Mouse (Mus musculus) cerebellum, adult 11 months (tissue): ENCODE results near the gene Bank1.

Experiments used
- DNase-seq: peaks from one replicate; pipeline ENCODE4 v3.0.0; 2022

The Bank1 gene

GRCm38 (mm10) chr3:136100973-136101500 lies 224.8 kb downstream of the Bank1 start:
- no peak for DNase-seq

DNA sequence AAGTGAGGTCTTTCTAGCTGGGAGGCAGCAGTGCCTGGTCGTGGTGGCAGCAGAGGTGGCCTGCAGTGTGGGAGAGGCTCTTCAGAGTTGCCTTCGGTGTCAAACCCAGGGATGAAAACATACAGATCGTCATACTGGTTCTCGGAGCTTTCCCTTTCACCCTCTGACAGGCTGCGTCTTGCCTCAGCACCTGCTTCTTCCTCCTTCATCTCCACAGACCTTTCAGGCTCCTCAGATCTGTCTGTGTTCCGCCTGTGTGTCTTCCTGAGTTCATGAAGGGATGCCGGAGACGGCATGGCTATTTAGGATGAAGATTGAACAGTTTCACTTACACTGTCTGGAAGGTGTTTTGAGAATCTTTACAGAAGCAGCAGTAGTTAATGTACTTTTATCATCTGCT lies 225.6 kb downstream of the Bank1 start:
- no peak for DNase-seq

DNA sequence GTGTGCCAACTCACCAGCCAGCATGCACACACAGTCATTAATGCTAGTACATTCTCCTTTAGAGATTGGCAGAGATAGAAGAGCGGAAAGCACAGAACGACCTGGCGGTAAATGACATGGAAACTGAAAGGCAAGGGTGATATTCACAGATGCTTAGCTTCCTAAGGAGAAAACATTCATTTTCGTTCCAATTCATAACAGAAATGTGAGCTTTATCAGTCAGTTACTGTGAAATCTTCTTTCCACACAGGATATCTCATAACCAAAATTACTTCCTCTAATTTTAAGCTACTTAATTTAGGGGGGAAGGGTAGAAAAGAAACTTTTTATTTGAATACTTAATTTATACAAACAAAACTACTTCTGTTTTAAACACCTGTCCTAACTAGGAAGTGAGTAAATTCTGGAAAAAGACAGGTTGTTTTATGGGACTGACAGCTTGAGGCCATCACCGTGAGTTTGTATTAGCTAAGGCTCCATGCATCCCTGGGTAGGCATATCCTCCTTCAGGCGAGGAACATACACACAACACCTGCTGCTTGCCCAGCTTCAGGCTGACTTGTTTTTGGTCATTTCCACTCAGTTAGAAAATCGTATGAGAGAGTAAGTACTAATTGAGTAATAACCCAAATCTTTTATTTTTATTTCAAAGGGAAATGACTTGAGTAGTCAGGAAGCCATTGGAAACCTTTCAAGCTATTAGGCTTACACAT lies 238.8 kb downstream of the Bank1 start:
- no peak for DNase-seq

GRCm38 (mm10) chr3:136086431-136086830 lies 239.4 kb downstream of the Bank1 start:
- DNase-seq: no peak

DNA sequence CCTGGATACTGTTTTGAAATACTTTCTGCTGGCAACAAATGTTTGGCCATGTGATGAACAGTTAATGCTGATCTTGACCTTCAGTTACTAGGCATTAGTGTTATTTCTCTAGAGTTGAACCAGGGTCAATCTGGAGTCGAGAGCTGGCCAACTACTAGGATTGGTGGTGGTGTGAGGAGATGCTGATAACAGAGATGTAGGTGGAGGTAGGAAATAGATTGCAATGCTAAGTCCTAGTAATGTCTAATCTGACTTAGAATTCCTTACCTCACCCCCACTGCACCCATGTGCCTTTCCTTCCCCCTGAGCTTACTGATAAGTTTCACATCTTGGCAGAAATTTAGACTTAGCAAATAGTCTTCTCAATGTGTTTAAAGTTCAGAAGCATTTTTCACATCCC lies 240.8 kb downstream of the Bank1 start:
- DNase-seq: no peak

DNA sequence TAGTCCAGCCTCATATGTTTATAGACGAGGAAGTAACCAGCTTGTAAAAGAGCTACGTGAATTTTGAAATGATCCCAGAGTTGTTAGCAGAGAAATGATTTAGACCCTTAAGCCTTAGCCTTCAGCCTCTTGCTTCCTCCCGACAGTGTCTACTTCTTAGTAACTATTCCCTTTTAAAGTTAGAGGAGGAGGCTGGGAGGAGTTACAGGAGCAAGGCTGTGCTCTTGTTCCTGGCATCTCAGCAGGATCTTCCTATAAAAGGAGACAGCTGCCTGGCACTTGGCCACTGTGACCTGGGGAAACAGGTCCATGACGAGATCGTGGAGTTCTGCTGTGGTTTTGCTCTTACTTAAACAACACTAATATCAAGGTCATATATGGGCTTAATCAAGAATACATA lies 241.8 kb downstream of the Bank1 start:
- DNase-seq: no peak

GRCm38 (mm10) chr3:136081264-136081663 lies 244.6 kb downstream of the Bank1 start:
- no peak for DNase-seq

GRCm38 (mm10) chr3:136078535-136078934 lies 247.3 kb downstream of the Bank1 start:
- DNase-seq: no peak

GRCm38 (mm10) chr3:136070394-136070793 lies 255.5 kb downstream of the Bank1 start:
- no peak for DNase-seq

- no peak for DNase-seq
Observed at GRCm38 (mm10) chr3:136061907-136062306, 264.0 kb downstream of the Bank1 start.

GRCm38 (mm10) chr3:136050635-136051034 lies 275.2 kb downstream of the Bank1 start:
- DNase-seq: no peak

- DNase-seq: no peak
Observed at GRCm38 (mm10) chr3:136050215-136050614, 275.7 kb downstream of the Bank1 start.

DNA sequence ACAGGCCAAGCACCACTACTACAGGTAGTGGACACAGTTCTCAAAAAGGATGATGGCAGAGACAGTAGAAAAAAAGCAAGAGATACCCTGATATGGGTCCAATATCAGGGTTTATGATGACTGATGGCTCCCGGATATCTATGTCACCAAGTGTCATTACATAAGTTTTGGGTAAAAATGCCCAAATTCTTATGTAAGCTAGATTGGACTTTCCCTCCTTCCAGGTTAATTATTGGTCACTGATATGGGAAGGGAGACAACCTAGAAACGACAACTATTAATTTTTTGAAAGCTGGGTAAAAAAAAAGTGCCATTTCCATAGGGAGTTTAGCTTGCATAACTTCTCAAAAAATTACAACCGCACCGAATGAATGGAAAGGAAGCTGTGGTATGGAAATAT lies 277.8 kb downstream of the Bank1 start:
- DNase-seq: no peak

DNA sequence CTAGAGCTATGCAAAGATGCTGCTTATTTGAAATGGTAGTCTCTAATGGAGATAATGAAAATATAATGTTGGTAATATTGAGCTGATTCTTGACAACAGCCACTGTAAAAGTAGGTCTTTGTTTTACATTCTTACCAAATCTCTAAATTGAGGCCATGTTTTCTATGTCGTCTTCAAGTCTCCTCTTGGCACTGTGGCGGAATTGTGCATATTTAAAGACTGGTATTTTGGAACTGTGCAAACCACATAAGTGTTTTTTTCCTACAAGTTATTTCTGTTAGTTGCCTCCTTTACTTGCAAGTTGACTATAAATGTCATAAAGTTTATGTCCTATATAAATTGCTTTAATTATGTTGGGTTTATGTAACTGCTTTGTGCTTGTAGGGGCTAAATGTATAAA lies 280.5 kb downstream of the Bank1 start:
- DNase-seq: no peak

GRCm38 (mm10) chr3:136040041-136040440 lies 285.8 kb downstream of the Bank1 start:
- DNase-seq: no peak

DNA sequence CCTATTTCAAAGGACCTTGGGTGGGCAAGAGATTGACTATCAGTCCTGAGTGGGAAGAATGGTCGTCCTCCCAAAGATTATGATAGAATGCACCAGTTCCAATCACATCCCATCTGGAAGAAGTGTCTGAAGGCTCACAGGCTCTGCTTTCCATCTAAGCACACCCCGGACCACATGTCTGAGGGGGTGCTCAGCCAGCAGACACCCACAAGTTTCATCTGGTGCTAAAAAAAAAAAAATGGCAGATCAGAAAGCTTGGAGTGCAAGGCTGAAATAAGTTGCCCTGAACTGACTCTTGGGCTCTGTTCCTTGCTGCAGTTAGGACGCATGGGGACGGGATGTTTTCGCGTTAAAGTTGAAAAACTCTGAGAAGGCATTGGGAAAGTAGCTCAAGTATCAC lies 286.4 kb downstream of the Bank1 start:
- no peak for DNase-seq

GRCm38 (mm10) chr3:136037254-136037653 lies 288.6 kb downstream of the Bank1 start:
- DNase-seq: no peak

- no peak for DNase-seq
Observed at GRCm38 (mm10) chr3:136035784-136036183, 290.1 kb downstream of the Bank1 start.

- DNase-seq: no peak
Observed at GRCm38 (mm10) chr3:136024876-136025275, 301.0 kb downstream of the Bank1 start.

- no peak for DNase-seq
Observed at GRCm38 (mm10) chr3:136017517-136017916, 308.3 kb downstream of the Bank1 start.

GRCm38 (mm10) chr3:136010616-136011015 lies 315.2 kb downstream of the Bank1 start:
- no peak for DNase-seq

DNA sequence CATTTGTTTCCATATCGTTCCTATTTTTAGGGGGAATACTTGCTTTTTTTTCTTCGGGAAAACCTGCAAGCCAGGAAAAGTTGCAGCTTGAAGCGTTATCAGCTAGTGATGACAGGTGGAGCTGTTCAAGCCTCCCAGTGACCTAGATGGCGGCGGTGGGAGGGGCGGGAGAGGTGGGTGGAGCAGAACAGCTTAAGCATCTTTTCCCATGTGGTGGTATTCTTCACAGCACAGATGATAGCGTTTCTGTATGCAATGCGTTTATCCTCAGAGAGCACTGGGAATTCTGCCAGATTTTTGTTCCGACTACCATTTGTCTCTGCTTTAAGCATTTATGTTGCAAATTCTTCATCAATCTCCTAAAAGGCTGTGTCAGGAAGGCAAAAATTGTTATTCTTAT lies 318.0 kb downstream of the Bank1 start:
- DNase-seq: peak; percentile 39

DNA sequence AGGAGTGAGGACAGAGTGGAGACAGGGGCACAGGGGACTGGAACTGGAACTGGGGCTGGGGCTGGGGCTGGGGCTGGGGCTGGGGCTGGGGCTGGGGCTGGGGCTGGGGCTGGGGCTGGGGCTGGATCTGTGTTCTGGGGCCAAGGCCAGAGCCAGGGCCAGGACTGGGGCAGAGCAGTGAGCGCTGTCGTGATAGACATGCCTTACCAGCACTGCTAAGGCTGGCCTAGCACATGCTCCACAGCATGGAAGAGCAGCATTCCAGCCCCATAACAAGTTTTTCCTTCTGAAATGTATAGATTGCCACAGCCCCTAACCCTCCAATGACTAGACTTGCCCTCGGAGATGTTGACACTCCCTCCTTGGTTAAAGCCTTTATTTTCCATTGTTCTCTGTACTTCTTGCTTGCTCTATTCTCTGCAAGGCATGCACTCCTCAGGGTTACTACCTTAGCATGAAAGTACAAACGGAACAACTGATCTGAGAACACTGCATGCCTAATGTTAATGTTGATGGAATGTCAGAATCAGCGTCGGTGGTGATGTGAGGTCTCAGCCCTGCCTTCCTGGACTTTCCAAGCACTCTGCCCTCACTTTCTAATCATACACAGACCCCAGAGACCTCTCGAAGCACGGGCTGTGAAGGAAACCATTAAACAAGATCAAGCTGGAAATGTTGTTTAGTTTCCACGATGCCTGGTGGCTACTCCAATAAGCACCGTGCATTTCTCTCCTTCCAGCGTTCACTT lies 318.6 kb downstream of the Bank1 start:
- DNase-seq: no peak
